Mouse (Mus musculus) small intestine, adult 2 months (tissue): ENCODE measurements around the gene Ccdc88c.

Source experiments
- CTCF ChIP-seq: fragments of 200-500 bp; IDR thresholded peaks from 2 replicates; pipeline ENCODE4 v1.5.1; 2012; ENCODE audit warnings: low read depth, mild to moderate bottlenecking, control low read depth, inconsistent platforms, low read length, moderate library complexity, mixed read lengths; ENCODE audit not compliant: insufficient replicate concordance, insufficient read length; ENCODE audit errors: extremely low read depth
- POLR2A ChIP-seq: fragments of 200-500 bp; IDR thresholded peaks from 2 replicates; pipeline ENCODE4 v1.6.1; 2012; ENCODE audit warnings: low read depth, mild to moderate bottlenecking, control low read depth, inconsistent platforms, low read length, moderate library complexity

DNA sequence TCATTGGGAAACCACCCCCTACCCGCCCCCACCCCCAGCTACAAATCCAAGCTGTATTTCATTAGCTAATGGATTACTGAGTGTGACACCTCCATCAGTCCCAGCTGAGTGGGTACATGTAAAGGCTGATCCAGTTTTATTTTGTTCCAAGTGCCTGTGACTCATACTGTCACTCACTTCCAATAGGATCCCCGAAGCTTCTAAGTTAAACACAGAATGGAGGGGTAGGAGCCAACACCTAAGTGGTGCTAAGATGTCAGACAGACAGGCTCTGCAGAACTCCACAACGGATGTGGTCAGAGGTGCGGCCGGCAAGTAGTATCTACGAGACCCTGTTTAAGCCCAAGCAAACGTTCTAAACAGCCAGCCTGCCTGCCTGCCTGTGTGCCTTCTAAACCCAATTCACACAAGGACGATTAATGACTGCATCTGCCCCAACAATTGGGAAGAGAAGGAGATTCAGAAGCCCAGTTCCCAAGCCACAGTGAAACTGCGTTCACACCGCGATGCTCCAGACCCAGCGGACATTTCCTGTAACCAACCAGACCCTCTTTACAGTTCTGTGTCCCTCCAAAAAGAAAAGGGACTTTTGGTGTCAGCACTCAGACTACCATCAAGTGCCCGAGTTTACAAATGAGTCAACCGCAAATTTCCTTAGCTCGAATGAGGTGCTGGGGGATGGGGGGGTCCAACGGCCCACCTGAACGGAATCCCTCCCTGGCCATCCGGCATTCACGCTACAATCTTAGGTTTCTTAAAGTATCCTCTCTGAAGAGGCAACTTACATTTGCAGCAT, 1.2 kb downstream of the Ccdc88c start:
- TF ChIP-seq CTCF (no peak), POLR2A (no peak)
